Mouse (Mus musculus): ENCODE measurements around the gene 1700057G04Rik. TPM values are rescaled to one million over a fixed set of nuclear protein-coding genes. Genes with fewer than 3 reads are reported as not detected.

1700057G04Rik gene
- polyA plus RNA-seq, 1 experiment from 2014 or later, result not detected

DNA sequence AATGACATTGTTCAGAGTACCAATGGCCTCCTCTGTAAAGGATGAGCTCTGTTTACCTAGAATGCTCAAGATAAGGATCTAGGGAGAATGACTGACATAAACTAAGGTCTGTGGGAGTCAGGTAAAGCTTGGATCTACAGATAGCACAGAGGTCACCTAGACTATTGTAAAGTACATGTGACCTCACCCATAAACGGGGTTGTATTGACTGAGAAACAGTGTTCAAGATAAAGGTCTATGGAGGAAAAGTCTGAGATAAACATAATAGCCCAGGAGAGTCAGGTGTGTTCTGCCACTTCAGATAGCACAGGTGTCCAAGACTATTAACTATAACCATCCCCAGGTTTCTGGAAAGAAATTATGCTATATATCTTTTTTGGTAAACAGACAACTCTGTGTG, 29.8 kb downstream of the 1700057G04Rik start:
- Histone ChIP-seq H3K9ac (ENCODE audit: low read length) (no peak overlapping the region), H3K27ac (replicated peaks) (no peak overlapping the region), H3K4me1 (replicated peaks; ENCODE audit: control insufficient read depth, insufficient read depth) (no peaks in the 10 kb centered on the region), H3K4me2 (replicated peaks; ENCODE audit: low read depth) (no peak overlapping the region), H3K36me3 (ENCODE audit: control insufficient read depth, insufficient read depth, low read length) (no peaks in the 10 kb centered on the region), H3K9me3 (ENCODE audit: control insufficient read depth, low read length) (no peaks in the 10 kb centered on the region), H3K27me3 (ENCODE audit: control insufficient read depth, insufficient read depth, low read length) (no peaks in the 10 kb centered on the region), H3K4me3 (ENCODE audit: low read depth, low read length) (no peak overlapping the region)
- no peak for TF ChIP-seq CTCF (IDR thresholded peaks at IDR 0.05; ENCODE audit: low read depth)
- TF ChIP-seq EP300 (optimal IDR thresholded peaks at IDR 0.05), result no peak
- 34% methylated on average over 1 of the region's 1 CpGs for WGBS
- ATAC-seq (ENCODE audit: low FRiP score, low TSS enrichment) (no peak), DNase-seq (ENCODE audit: low spot score) (no peak)

GRCm38 (mm10) chr9:92351924-92352323, 42.7 kb downstream of the 1700057G04Rik start:
- no peak overlapping the region for H3K27ac ChIP-seq (replicated peaks)
- ATAC-seq (ENCODE audit: low FRiP score, low TSS enrichment) (no peak), DNase-seq (ENCODE audit: low spot score) (no peak)
- H3K4me2 ChIP-seq (replicated peaks; ENCODE audit: low read depth), result no peak overlapping the region
- H3K9ac ChIP-seq (ENCODE audit: low read length), result no peak overlapping the region
- TF ChIP-seq EP300 (optimal IDR thresholded peaks at IDR 0.05) (no peak), CTCF (IDR thresholded peaks at IDR 0.05; ENCODE audit: low read depth) (no peak)
- no peaks in the 10 kb centered on the region for H3K36me3 ChIP-seq (ENCODE audit: control insufficient read depth, insufficient read depth, low read length)
- H3K4me3 ChIP-seq (ENCODE audit: low read depth, low read length), result no peak overlapping the region
- 98% methylated on average over 1 of the region's 1 CpGs for WGBS
- no peaks in the 10 kb centered on the region for H3K4me1 ChIP-seq (replicated peaks; ENCODE audit: control insufficient read depth, insufficient read depth)
- no peaks in the 10 kb centered on the region for H3K27me3 ChIP-seq (ENCODE audit: control insufficient read depth, insufficient read depth, low read length)
- H3K9me3 ChIP-seq (ENCODE audit: control insufficient read depth, low read length), result no peaks in the 10 kb centered on the region

DNA sequence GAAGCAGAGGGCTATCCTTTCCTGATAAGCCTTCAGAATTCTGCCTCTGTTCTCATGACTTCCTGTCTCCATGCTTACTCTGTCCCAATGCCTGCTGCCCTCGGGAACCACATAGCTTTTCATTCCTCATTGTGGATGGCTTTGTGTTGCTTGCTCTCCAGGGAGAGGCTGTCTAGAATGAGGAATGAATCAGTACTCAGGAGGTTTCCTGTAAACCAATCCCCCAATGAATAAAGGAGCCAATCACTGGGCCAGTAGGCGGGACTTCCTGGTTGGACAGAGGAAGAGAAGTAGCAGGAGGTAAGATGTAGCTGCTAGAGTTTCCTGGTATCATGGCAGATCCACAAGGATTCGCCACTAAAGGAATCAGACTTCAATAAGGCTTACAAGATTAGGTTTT, 44.1 kb downstream of the 1700057G04Rik start:
- Histone ChIP-seq H3K36me3 (ENCODE audit: control insufficient read depth, insufficient read depth, low read length) (no peaks in the 10 kb centered on the region), H3K4me1 (replicated peaks; ENCODE audit: control insufficient read depth, insufficient read depth) (no peaks in the 10 kb centered on the region), H3K4me2 (replicated peaks; ENCODE audit: low read depth) (no peak overlapping the region), H3K27me3 (ENCODE audit: control insufficient read depth, insufficient read depth, low read length) (no peaks in the 10 kb centered on the region), H3K27ac (replicated peaks) (no peak overlapping the region), H3K9ac (ENCODE audit: low read length) (no peak overlapping the region), H3K4me3 (ENCODE audit: low read depth, low read length) (no peak overlapping the region), H3K9me3 (ENCODE audit: control insufficient read depth, low read length) (no peaks in the 10 kb centered on the region)
- TF ChIP-seq EP300 (optimal IDR thresholded peaks at IDR 0.05), result no peak
- no peak for TF ChIP-seq CTCF (IDR thresholded peaks at IDR 0.05; ENCODE audit: low read depth)
- ATAC-seq (ENCODE audit: low FRiP score, low TSS enrichment), result no peak
- WGBS, result 70% methylated on average over 3 of the region's 3 CpGs
- no peak for DNase-seq (ENCODE audit: low spot score)

- no peaks in the 10 kb centered on the region for H3K36me3 ChIP-seq (ENCODE audit: control insufficient read depth, insufficient read depth, low read length)
- no peak overlapping the region for H3K27ac ChIP-seq (replicated peaks)
- no peaks in the 10 kb centered on the region for H3K4me1 ChIP-seq (replicated peaks; ENCODE audit: control insufficient read depth, insufficient read depth)
- DNase-seq (ENCODE audit: low spot score) (no peak), ATAC-seq (ENCODE audit: low FRiP score, low TSS enrichment) (no peak)
- no peak overlapping the region for H3K4me2 ChIP-seq (replicated peaks; ENCODE audit: low read depth)
- H3K9ac ChIP-seq (ENCODE audit: low read length), result no peak overlapping the region
- WGBS, result 64% methylated on average over 1 of the region's 1 CpGs
- H3K4me3 ChIP-seq (ENCODE audit: low read depth, low read length), result no peak overlapping the region
- TF ChIP-seq CTCF (IDR thresholded peaks at IDR 0.05; ENCODE audit: low read depth) (no peak), EP300 (optimal IDR thresholded peaks at IDR 0.05) (no peak)
- H3K9me3 ChIP-seq (ENCODE audit: control insufficient read depth, low read length), result no peaks in the 10 kb centered on the region
- H3K27me3 ChIP-seq (ENCODE audit: control insufficient read depth, insufficient read depth, low read length), result no peaks in the 10 kb centered on the region
Measured at GRCm38 (mm10) chr9:92360691-92361310, 51.6 kb downstream of the 1700057G04Rik start.

DNA sequence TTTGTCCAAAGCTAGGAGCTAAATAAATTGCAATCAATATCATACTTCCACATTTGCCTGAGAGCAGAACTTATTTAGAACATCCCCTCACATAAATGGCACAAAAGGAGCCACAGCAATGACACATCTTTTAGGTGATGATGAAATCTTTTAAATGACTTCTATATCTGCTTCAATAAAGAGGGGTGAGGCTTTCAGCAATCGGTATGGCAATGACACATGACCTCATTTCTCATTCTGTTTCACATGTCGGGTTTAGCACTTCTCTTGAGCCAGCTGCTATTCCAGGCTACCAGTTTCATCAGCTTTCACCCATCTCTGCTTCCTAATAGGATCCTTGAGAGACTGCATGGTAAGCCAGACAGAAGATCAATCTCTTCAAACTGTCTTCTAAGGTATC, 54.3 kb downstream of the 1700057G04Rik start:
- H3K4me3 ChIP-seq (ENCODE audit: low read depth, low read length), result no peak overlapping the region
- TF ChIP-seq EP300 (optimal IDR thresholded peaks at IDR 0.05) (no peak), CTCF (IDR thresholded peaks at IDR 0.05; ENCODE audit: low read depth) (no peak)
- no peak overlapping the region for H3K27ac ChIP-seq (replicated peaks)
- H3K27me3 ChIP-seq (ENCODE audit: control insufficient read depth, insufficient read depth, low read length), result no peaks in the 10 kb centered on the region
- H3K9ac ChIP-seq (ENCODE audit: low read length), result no peak overlapping the region
- no peaks in the 10 kb centered on the region for H3K9me3 ChIP-seq (ENCODE audit: control insufficient read depth, low read length)
- ATAC-seq (ENCODE audit: low FRiP score, low TSS enrichment) (no peak), DNase-seq (ENCODE audit: low spot score) (no peak)
- H3K4me2 ChIP-seq (replicated peaks; ENCODE audit: low read depth), result no peak overlapping the region
- no peaks in the 10 kb centered on the region for H3K4me1 ChIP-seq (replicated peaks; ENCODE audit: control insufficient read depth, insufficient read depth)
- no peaks in the 10 kb centered on the region for H3K36me3 ChIP-seq (ENCODE audit: control insufficient read depth, insufficient read depth, low read length)
- WGBS, result 64% methylated on average over 2 of the region's 2 CpGs

- no peak overlapping the region for H3K4me3 ChIP-seq (ENCODE audit: low read depth, low read length)
- no peak overlapping the region for H3K27ac ChIP-seq (replicated peaks)
- ATAC-seq (ENCODE audit: low FRiP score, low TSS enrichment) (no peak), DNase-seq (ENCODE audit: low spot score) (no peak)
- no peaks in the 10 kb centered on the region for H3K4me1 ChIP-seq (replicated peaks; ENCODE audit: control insufficient read depth, insufficient read depth)
- H3K9me3 ChIP-seq (ENCODE audit: control insufficient read depth, low read length), result no peaks in the 10 kb centered on the region
- TF ChIP-seq CTCF (IDR thresholded peaks at IDR 0.05; ENCODE audit: low read depth), result no peak
- TF ChIP-seq EP300 (optimal IDR thresholded peaks at IDR 0.05), result no peak
- no peak overlapping the region for H3K9ac ChIP-seq (ENCODE audit: low read length)
- no peak overlapping the region for H3K4me2 ChIP-seq (replicated peaks; ENCODE audit: low read depth)
- H3K27me3 ChIP-seq (ENCODE audit: control insufficient read depth, insufficient read depth, low read length), result no peaks in the 10 kb centered on the region
- no peaks in the 10 kb centered on the region for H3K36me3 ChIP-seq (ENCODE audit: control insufficient read depth, insufficient read depth, low read length)
Measured at GRCm38 (mm10) chr9:92368920-92369319, 59.7 kb downstream of the 1700057G04Rik start.

Data from stomach, postnatal 0 days (tissue).